Mouse (Mus musculus): ENCODE measurements around the gene Ttc30a2. TPM values are rescaled to one million over a fixed set of nuclear protein-coding genes. Genes with fewer than 3 reads are reported as not detected.
"Not testable (repeated sequence)": the region's sequence is repeated elsewhere in the genome, so short reads cannot be mapped to it uniquely, and the experiment has no call there.

The Ttc30a2 gene
- polyA plus RNA-seq, 1 experiment from 2014 or later: 0.67 TPM

- Histone ChIP-seq H3K9ac (ENCODE audit: low read length) (no peak overlapping the region), H3K36me3 (ENCODE audit: control insufficient read depth, insufficient read depth, low read length) (no peaks in the 10 kb centered on the region), H3K27me3 (ENCODE audit: control insufficient read depth, insufficient read depth, low read length) (no peaks in the 10 kb centered on the region), H3K4me2 (ENCODE audit: low read depth, low read length) (no peak overlapping the region), H3K9me3 (replicated peaks; ENCODE audit: control insufficient read depth, low read length) (no peaks in the 10 kb centered on the region), H3K27ac (ENCODE audit: low read length) (no peak overlapping the region), H3K4me1 (ENCODE audit: control insufficient read depth, insufficient read depth, low read length) (no peaks in the 10 kb centered on the region), H3K4me3 (replicated peaks; ENCODE audit: low read length) (no peak overlapping the region)
- no peak for ATAC-seq (ENCODE audit: insufficient read depth, low FRiP score)
- WGBS: 84% methylated on average over 8 of the region's 8 CpGs
Observed at GRCm38 (mm10) chr2:75950685-75951084, 27.3 kb downstream of the Ttc30a2 start.

DNA sequence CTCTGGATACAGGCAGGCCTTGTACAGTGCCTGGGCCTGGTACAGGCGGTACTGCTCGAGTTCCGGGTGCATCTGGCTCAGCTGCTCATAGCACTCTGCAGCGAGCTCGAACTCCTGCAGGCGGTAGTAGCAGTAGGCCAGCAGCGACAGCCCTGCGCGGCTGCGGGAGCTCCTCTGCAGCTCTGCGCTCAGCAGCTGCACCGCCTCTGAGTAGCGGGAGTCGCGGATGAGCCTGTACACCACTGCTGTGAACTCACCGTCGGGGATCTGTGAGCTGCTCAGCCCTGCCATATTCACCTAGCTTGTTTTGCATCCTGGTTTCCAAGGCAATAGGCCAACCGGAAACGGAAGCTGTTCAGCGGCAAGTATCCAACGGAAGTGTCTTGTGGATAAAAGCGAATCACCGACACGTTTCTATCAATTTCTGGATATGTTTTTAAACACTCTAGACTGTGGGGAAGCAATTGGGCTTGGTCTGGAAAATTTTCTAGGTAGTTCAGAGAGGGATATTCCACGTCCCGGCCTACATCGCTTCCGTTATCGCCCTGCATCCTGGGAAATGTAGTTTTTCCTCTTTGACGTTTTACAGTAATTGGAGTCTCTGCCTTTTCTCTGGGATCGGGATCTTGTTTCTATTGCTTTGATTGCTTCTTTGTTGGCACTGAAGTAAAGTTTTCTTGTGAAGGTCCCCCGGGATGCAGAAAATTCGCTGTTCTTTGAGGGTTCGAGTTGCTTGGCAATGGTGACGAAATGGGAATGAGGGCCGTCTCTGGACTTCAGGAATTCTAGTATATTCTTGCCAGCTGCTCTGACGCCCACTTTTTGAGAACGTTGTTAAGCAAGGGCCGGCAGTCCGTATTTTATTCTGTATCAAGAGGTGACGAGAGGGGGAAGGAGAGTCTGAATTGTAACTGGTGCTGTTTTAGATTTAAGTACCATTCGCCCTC is 39.6 kb downstream of the Ttc30a2 start, which contains the start of gene Ttc30b:
TSS of gene Ttc30b (minus strand) at position 469 of the 947 bp plus-strand sequence.
- peak within 1 kb of the TSS; percentile 62 for H3K9ac ChIP-seq (ENCODE audit: low read length)
- H3K4me1 ChIP-seq (ENCODE audit: control insufficient read depth, insufficient read depth, low read length): no peaks in the 10 kb centered on the region
- peak within 1 kb of the TSS; percentile 42 for H3K27ac ChIP-seq (ENCODE audit: low read length)
- peak within 1 kb of the TSS; percentile 50 for H3K4me3 ChIP-seq (replicated peaks; ENCODE audit: low read length)
- no peaks in the 10 kb centered on the region for H3K9me3 ChIP-seq (replicated peaks; ENCODE audit: control insufficient read depth, low read length)
- H3K4me2 ChIP-seq (ENCODE audit: low read depth, low read length): peak within 1 kb of the TSS; percentile 57
- 3% methylated on average over 39 of the region's 42 CpGs for WGBS
- no peaks in the 10 kb centered on the region for H3K36me3 ChIP-seq (ENCODE audit: control insufficient read depth, insufficient read depth, low read length)
- ATAC-seq (ENCODE audit: insufficient read depth, low FRiP score): peak; percentile 85
- H3K27me3 ChIP-seq (ENCODE audit: control insufficient read depth, insufficient read depth, low read length): no peaks in the 10 kb centered on the region

DNA sequence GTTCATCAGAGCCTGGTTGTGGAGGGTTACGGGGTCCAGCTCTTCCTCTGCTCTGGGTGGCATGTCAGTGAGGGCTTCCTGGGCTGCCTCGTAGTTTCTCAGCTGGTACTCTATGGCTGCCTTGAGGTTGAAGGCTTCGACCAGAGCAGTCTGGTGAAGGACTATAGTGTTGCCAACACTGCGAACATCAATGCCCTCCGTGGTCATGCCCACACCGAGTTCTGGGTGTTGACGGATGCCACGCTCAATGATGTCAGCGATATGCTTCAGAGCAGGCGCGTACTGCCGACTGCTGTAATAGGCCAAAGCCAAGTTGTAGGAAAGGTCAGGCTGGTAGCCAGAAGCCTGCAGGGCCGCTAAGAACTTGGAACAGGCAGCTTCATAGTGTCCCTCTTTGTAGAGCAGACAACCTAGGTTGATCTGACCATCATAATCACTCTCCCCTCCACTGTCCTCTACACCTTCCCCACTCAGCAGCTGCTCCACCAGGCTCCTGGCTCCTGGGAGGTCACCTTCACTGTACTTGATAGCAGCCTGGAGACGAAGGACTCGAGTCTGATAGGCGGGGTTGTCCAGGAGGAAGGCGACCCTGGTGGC is 40.4 kb downstream of the Ttc30a2 start:
- peak; percentile 63 for ATAC-seq (ENCODE audit: insufficient read depth, low FRiP score)
- Histone ChIP-seq H3K9ac (ENCODE audit: low read length) (peak overlapping the region; percentile 62), H3K4me3 (replicated peaks; ENCODE audit: low read length) (peak overlapping the region; percentile 50), H3K4me2 (ENCODE audit: low read depth, low read length) (peak overlapping the region; percentile 57)
- WGBS: 63% methylated on average over 15 of the region's 17 CpGs
- not testable (repeated sequence) for H3K27me3 ChIP-seq (ENCODE audit: control insufficient read depth, insufficient read depth, low read length); H3K4me1 ChIP-seq (ENCODE audit: control insufficient read depth, insufficient read depth, low read length); H3K27ac ChIP-seq (ENCODE audit: low read length); H3K9me3 ChIP-seq (replicated peaks; ENCODE audit: control insufficient read depth, low read length); H3K36me3 ChIP-seq (ENCODE audit: control insufficient read depth, insufficient read depth, low read length)

DNA sequence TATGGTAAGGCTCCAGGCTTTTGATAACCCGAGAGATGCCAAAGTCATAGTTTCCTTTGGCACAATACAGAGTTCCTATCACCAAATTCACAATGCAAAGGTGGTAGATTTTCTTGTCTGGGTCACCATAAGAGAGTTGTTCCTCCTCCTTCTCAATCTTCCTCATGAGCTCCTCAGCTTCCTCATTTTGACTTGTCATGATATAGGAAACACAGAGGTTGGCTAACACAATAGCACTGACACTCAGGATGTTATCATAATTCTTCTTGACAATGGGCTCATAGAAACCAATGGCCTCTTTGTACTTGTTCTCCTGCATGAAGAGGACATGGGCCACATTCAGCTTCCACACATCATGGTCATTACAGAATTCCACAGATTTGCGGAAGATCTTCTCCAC is 41.3 kb downstream of the Ttc30a2 start:
- ATAC-seq (ENCODE audit: insufficient read depth, low FRiP score); H3K36me3 ChIP-seq (ENCODE audit: control insufficient read depth, insufficient read depth, low read length); H3K27me3 ChIP-seq (ENCODE audit: control insufficient read depth, insufficient read depth, low read length); H3K4me2 ChIP-seq (ENCODE audit: low read depth, low read length); H3K9ac ChIP-seq (ENCODE audit: low read length); H3K4me3 ChIP-seq (replicated peaks; ENCODE audit: low read length); H3K9me3 ChIP-seq (replicated peaks; ENCODE audit: control insufficient read depth, low read length); H3K4me1 ChIP-seq (ENCODE audit: control insufficient read depth, insufficient read depth, low read length); H3K27ac ChIP-seq (ENCODE audit: low read length): not testable (repeated sequence)
- WGBS: 93% methylated on average over 2 of the region's 2 CpGs

DNA sequence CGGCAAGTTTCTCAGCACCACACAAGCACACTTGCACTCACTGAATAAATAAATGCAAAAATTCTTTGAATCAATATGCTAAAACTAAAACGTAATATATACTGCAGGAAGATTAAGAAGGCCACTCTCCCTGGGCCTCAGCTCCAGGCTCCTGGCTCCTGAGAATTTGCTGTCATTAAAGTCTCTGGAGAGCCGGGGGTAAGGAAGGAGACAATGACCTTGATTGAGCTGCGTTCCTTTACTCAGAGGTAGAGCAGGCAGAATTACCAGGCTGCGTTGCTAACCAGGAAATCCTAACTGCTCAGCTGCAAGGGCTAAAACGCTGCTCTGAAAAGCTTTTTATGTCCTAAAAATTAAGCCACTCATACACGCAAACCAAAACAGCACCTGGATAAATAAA is 44.4 kb downstream of the Ttc30a2 start:
- Histone ChIP-seq H3K9ac (ENCODE audit: low read length) (no peak overlapping the region), H3K9me3 (replicated peaks; ENCODE audit: control insufficient read depth, low read length) (no peaks in the 10 kb centered on the region), H3K27me3 (ENCODE audit: control insufficient read depth, insufficient read depth, low read length) (no peaks in the 10 kb centered on the region), H3K27ac (ENCODE audit: low read length) (no peak overlapping the region), H3K4me1 (ENCODE audit: control insufficient read depth, insufficient read depth, low read length) (no peaks in the 10 kb centered on the region), H3K36me3 (ENCODE audit: control insufficient read depth, insufficient read depth, low read length) (0 out of 2 replicates have a peak, but pooled peaks cover 2% of the 10 kb centered on the region), H3K4me2 (ENCODE audit: low read depth, low read length) (no peak overlapping the region), H3K4me3 (replicated peaks; ENCODE audit: low read length) (no peak overlapping the region)
- no peak for ATAC-seq (ENCODE audit: insufficient read depth, low FRiP score)
- 22% methylated on average over 7 of the region's 7 CpGs for WGBS

GRCm38 (mm10) chr2:75930941-75931340 is 47.0 kb downstream of the Ttc30a2 start:
- no peak overlapping the region for H3K9ac ChIP-seq (ENCODE audit: low read length)
- no peak overlapping the region for H3K27ac ChIP-seq (ENCODE audit: low read length)
- H3K4me3 ChIP-seq (replicated peaks; ENCODE audit: low read length): no peak overlapping the region
- H3K27me3 ChIP-seq (ENCODE audit: control insufficient read depth, insufficient read depth, low read length): no peaks in the 10 kb centered on the region
- H3K4me2 ChIP-seq (ENCODE audit: low read depth, low read length): no peak overlapping the region
- no peak for ATAC-seq (ENCODE audit: insufficient read depth, low FRiP score)
- H3K9me3 ChIP-seq (replicated peaks; ENCODE audit: control insufficient read depth, low read length): no peaks in the 10 kb centered on the region
- H3K36me3 ChIP-seq (ENCODE audit: control insufficient read depth, insufficient read depth, low read length): 0 out of 2 replicates have a peak, but pooled peaks cover 2% of the 10 kb centered on the region
- 86% methylated on average over 2 of the region's 2 CpGs for WGBS
- no peaks in the 10 kb centered on the region for H3K4me1 ChIP-seq (ENCODE audit: control insufficient read depth, insufficient read depth, low read length)

DNA sequence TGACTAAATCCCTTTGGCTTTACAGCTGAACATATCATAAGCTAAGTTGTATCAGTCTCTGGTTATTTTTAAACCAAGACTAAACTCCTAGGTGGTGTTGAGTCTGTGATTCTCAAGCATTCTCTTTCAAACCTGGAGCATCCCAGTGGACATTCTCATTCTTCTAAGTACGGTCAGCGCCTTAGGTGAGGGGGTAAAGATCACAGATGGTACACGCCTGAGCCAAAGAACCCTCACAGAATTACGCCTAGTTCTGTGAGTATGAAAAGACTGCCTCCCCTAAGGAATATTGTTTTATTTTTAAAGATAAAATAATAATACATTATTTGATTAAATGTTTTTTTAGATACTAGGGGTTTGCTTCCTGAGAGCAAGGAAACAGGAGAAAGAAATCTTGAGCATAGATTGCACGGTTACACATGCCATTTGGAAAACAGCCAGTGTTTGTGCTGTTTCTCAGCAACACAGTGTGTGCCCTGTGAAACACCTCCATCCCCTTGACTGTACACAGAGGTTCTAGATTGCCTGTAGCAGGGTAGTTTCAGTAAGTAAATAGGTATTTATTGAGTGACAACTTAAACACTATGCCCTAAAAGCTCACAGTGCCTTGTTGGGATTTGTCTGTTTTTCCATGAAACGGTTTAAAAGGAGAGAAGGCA is 48.1 kb downstream of the Ttc30a2 start:
- Histone ChIP-seq H3K27me3 (ENCODE audit: control insufficient read depth, insufficient read depth, low read length) (no peaks in the 10 kb centered on the region), H3K36me3 (ENCODE audit: control insufficient read depth, insufficient read depth, low read length) (0 out of 2 replicates have a peak, but pooled peaks cover 2% of the 10 kb centered on the region), H3K4me1 (ENCODE audit: control insufficient read depth, insufficient read depth, low read length) (no peaks in the 10 kb centered on the region), H3K4me2 (ENCODE audit: low read depth, low read length) (no peak overlapping the region), H3K9me3 (replicated peaks; ENCODE audit: control insufficient read depth, low read length) (no peaks in the 10 kb centered on the region), H3K4me3 (replicated peaks; ENCODE audit: low read length) (no peak overlapping the region), H3K9ac (ENCODE audit: low read length) (no peak overlapping the region), H3K27ac (ENCODE audit: low read length) (no peak overlapping the region)
- no peak for ATAC-seq (ENCODE audit: insufficient read depth, low FRiP score)
- WGBS: 81% methylated on average over 6 of the region's 6 CpGs

DNA sequence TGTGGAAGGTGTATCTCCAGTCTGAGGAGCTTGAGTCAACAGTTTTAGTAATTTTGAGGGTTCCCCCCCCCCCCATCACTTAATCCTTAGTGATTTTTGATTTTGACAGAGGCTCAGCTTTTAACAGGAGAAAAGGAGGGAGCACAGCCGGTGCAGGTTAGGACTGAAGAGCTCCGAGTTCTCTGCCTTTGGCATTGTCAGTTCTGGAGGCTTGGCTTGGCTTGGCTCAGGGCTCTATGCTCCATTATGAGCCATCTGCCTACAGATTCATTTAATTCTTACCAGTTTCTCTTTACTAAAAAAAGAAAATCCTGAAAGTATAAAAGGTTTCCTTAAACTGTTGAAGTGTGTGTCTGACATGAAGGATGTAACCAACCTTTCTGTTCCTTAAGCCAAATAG is 48.8 kb downstream of the Ttc30a2 start:
- no peak overlapping the region for H3K9ac ChIP-seq (ENCODE audit: low read length)
- no peaks in the 10 kb centered on the region for H3K27me3 ChIP-seq (ENCODE audit: control insufficient read depth, insufficient read depth, low read length)
- H3K4me1 ChIP-seq (ENCODE audit: control insufficient read depth, insufficient read depth, low read length): no peaks in the 10 kb centered on the region
- no peak overlapping the region for H3K27ac ChIP-seq (ENCODE audit: low read length)
- no peaks in the 10 kb centered on the region for H3K9me3 ChIP-seq (replicated peaks; ENCODE audit: control insufficient read depth, low read length)
- H3K4me2 ChIP-seq (ENCODE audit: low read depth, low read length): no peak overlapping the region
- WGBS: 84% methylated on average over 2 of the region's 2 CpGs
- H3K36me3 ChIP-seq (ENCODE audit: control insufficient read depth, insufficient read depth, low read length): 0 out of 2 replicates have a peak, but pooled peaks cover 2% of the 10 kb centered on the region
- no peak for ATAC-seq (ENCODE audit: insufficient read depth, low FRiP score)
- H3K4me3 ChIP-seq (replicated peaks; ENCODE audit: low read length): no peak overlapping the region

DNA sequence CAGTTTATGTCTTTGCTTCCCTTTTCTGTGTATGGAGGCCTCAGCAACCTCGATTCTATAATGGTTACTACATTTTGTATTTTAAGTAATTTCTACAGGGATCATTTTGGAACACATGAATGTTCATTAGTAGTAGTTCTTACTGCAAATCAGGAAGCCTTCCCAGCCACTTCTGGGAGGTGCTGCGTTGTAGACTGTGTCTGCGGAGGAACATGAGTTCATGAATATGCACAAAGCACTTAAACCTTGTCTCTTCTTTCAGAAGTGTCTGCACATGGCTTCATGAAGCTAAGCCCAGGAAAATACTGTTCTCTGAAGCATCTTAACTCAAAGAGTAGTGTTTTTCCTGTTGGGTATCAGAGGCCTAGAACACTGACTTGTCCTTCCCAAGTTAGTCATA is 50.0 kb downstream of the Ttc30a2 start:
- WGBS: 90% methylated on average over 3 of the region's 3 CpGs
- H3K27me3 ChIP-seq (ENCODE audit: control insufficient read depth, insufficient read depth, low read length): no peaks in the 10 kb centered on the region
- no peak overlapping the region for H3K4me2 ChIP-seq (ENCODE audit: low read depth, low read length)
- H3K9ac ChIP-seq (ENCODE audit: low read length): no peak overlapping the region
- ATAC-seq (ENCODE audit: insufficient read depth, low FRiP score): no peak
- H3K4me3 ChIP-seq (replicated peaks; ENCODE audit: low read length): no peak overlapping the region
- H3K9me3 ChIP-seq (replicated peaks; ENCODE audit: control insufficient read depth, low read length): no peaks in the 10 kb centered on the region
- H3K27ac ChIP-seq (ENCODE audit: low read length): no peak overlapping the region
- 0 out of 2 replicates have a peak, but pooled peaks cover 2% of the 10 kb centered on the region for H3K36me3 ChIP-seq (ENCODE audit: control insufficient read depth, insufficient read depth, low read length)
- H3K4me1 ChIP-seq (ENCODE audit: control insufficient read depth, insufficient read depth, low read length): no peaks in the 10 kb centered on the region

All from stomach, embryonic 16.5 days (tissue).